Mouse (Mus musculus) embryonic facial prominence, embryonic 15.5 days (tissue): ENCODE data around the gene Msi2. TPM values are rescaled to one million over a fixed set of nuclear protein-coding genes. Genes with fewer than 3 reads are reported as not detected.

ENCODE experiments used
- ATAC-seq: fragments of 200-750 bp; cut with Nextera tagmentation; 2 replicates; pipeline ENCODE4 v1.8.0; 2017; ENCODE audit warnings: low read depth, moderate TSS enrichment; ENCODE audit not compliant: insufficient number of reproducible peaks, low FRiP score, low TSS enrichment
- H3K27ac ChIP-seq: fragments of 300-500 bp; sonication (generic); replicated peaks from 2 replicates; pipeline ENCODE4 v1.5.1; 2015; ENCODE audit warnings: mild to moderate bottlenecking, inconsistent platforms
- H3K27me3 ChIP-seq: fragments of 300-500 bp; sonication (generic); 2 replicates; pipeline ENCODE4 v1.6.1; 2015; ENCODE audit warnings: inconsistent platforms
- H3K36me3 ChIP-seq: fragments of 300-500 bp; sonication (generic); 2 replicates; pipeline ENCODE4 v1.6.1; 2015; ENCODE audit warnings: mild to moderate bottlenecking, inconsistent platforms
- H3K4me1 ChIP-seq: fragments of 300-500 bp; sonication (generic); 2 replicates; pipeline ENCODE4 v1.6.1; 2015; ENCODE audit warnings: inconsistent platforms
- H3K4me2 ChIP-seq: fragments of 300-500 bp; sonication (generic); replicated peaks from 2 replicates; pipeline ENCODE4 v1.6.1; 2015; ENCODE audit warnings: mild to moderate bottlenecking, inconsistent platforms
- H3K4me3 ChIP-seq: fragments of 300-500 bp; sonication (generic); replicated peaks from 2 replicates; pipeline ENCODE4 v1.5.1; 2015; ENCODE audit warnings: mild to moderate bottlenecking, inconsistent platforms
- H3K9ac ChIP-seq: fragments of 300-500 bp; sonication (generic); 2 replicates; pipeline ENCODE4 v1.6.1; 2015; ENCODE audit warnings: inconsistent platforms
- H3K9me3 ChIP-seq: fragments of 300-500 bp; sonication (generic); replicated peaks from 2 replicates; pipeline ENCODE4 v1.6.1; 2016; ENCODE audit warnings: inconsistent platforms
- WGBS: fragments of 180-500 bp; shearing (Covaris S2); methylation state at CpG from one replicate; pipeline ENCODE4 v1.1.7; 2015; 5-methylcytosine and 5-hydroxymethylcytosine counted together
- polyA plus RNA-seq: library from polyadenylated mRNA; unstranded; fragments of >200 nt; fragmentation: Nextera tagmentation; extraction: Ambion mirVana; gene quantifications from 2 replicates; pipeline ENCODE4 v1.2.1, GENCODE M21; 2015

Gene Msi2
- polyA plus RNA-seq, 1 experiment from 2014 or later: 19.7 TPM

- Histone ChIP-seq H3K9ac (no peak overlapping the region), H3K4me1 (peaks cover 22% of the 10 kb centered on the region; the same call in 1 of the 2 replicates), H3K4me2 (no peak overlapping the region), H3K27me3 (no peaks in the 10 kb centered on the region), H3K27ac (no peak overlapping the region), H3K9me3 (no peaks in the 10 kb centered on the region), H3K4me3 (no peak overlapping the region), H3K36me3 (peaks cover 28% of the 10 kb centered on the region; the same call in 1 of the 2 replicates)
- WGBS: 90% methylated on average over 9 of the region's 9 CpGs
- no peak for ATAC-seq
Measured at GRCm38 (mm10) chr11:88674075-88674474, 44.2 kb downstream of the Msi2 start.

DNA sequence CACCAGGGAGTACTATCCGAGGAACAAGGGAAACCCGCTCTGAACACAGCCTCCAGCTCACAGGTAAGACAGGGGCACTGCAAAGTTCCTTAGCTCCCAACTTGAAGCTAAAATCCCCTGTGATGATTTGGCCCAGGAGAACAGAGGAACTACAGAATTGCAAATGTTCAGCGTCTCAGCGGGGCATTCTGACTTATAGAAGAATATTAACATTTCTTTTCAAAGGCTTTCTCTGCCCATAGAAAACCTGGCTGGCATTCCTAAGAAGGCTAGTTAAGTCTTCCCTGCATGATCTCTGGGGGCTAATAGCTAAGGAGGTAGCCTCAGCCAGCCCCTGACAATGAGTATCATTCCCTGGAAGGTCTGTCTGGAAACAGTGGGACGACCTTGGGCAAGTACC, 47.4 kb downstream of the Msi2 start:
- Histone ChIP-seq H3K4me1 (peaks cover 6% of the 10 kb centered on the region; the same call in 1 of the 2 replicates), H3K36me3 (peaks cover 32% of the 10 kb centered on the region; the same call in 1 of the 2 replicates), H3K4me2 (no peak overlapping the region), H3K9me3 (no peaks in the 10 kb centered on the region), H3K27me3 (no peaks in the 10 kb centered on the region), H3K4me3 (no peak overlapping the region), H3K27ac (no peak overlapping the region), H3K9ac (no peak overlapping the region)
- 72% methylated on average over 5 of the region's 5 CpGs for WGBS
- ATAC-seq: no peak

DNA sequence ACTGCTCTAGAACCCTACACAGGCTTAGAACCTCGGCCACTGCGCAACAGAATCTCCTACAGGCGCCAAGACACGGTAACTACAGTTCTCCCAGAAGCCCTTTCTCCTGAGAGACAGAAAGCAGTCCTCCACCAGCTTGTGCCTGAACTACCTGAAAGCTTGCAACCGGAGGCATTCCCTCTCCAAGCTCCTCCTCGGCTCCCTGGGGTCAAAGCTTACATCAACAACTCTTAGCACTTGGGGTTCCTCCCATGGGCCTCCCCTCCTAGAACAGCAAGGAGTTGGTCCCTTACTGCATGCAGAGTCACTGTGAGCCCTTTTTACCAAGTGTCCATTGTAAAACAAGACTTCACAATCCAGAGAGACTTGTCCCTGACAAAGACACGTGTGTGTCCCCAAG, 49.2 kb downstream of the Msi2 start:
- H3K36me3 ChIP-seq: peaks cover 22% of the 10 kb centered on the region; the same call in 1 of the 2 replicates
- no peak for ATAC-seq

DNA sequence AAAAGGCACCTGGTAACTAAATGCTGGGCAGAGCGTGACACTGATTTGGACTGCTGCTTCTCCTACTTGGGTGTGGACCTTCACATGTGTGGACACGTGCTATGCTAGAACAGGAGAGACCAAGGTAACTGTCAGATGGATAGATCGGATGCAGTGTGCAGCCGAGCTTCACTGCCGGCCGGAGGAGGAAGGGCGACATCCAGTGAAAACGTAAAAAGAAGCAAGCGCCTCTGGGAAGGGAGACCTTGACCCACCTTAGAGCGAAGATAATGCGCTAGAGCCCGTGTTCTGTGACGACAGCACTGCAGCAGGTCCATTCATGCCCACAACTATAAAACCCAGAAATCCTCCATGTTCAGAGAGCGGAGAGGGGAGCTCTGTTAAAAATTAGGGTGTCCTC, 50.0 kb downstream of the Msi2 start:
- H3K4me2 ChIP-seq: no peak overlapping the region
- H3K27ac ChIP-seq: no peak overlapping the region
- no peaks in the 10 kb centered on the region for H3K27me3 ChIP-seq
- WGBS: 90% methylated on average over 14 of the region's 14 CpGs
- 0 out of 2 replicates have a peak, but pooled peaks cover 5% of the 10 kb centered on the region for H3K4me1 ChIP-seq
- no peaks in the 10 kb centered on the region for H3K9me3 ChIP-seq
- ATAC-seq: no peak
- peaks cover 20% of the 10 kb centered on the region; the same call in 1 of the 2 replicates for H3K36me3 ChIP-seq
- no peak overlapping the region for H3K4me3 ChIP-seq
- H3K9ac ChIP-seq: no peak overlapping the region

More for the DNA sequence above, 49.2 kb downstream of the Msi2 start:
- Histone ChIP-seq H3K4me2 (no peak overlapping the region), H3K27ac (no peak overlapping the region), H3K4me3 (no peak overlapping the region), H3K9ac (no peak overlapping the region), H3K27me3 (no peaks in the 10 kb centered on the region), H3K9me3 (no peaks in the 10 kb centered on the region), H3K4me1 (0 out of 2 replicates have a peak, but pooled peaks cover 5% of the 10 kb centered on the region)
- WGBS: 91% methylated on average over 7 of the region's 7 CpGs

GRCm38 (mm10) chr11:88665799-88666198, 52.5 kb downstream of the Msi2 start:
- Histone ChIP-seq H3K4me2 (no peak overlapping the region), H3K9ac (no peak overlapping the region), H3K27ac (no peak overlapping the region), H3K9me3 (no peaks in the 10 kb centered on the region), H3K4me1 (peaks cover 16% of the 10 kb centered on the region; the same call in 1 of the 2 replicates), H3K27me3 (no peaks in the 10 kb centered on the region), H3K4me3 (no peak overlapping the region), H3K36me3 (peaks cover 13% of the 10 kb centered on the region; the same call in 1 of the 2 replicates)
- ATAC-seq: no peak
- 84% methylated on average over 15 of the region's 15 CpGs for WGBS

DNA sequence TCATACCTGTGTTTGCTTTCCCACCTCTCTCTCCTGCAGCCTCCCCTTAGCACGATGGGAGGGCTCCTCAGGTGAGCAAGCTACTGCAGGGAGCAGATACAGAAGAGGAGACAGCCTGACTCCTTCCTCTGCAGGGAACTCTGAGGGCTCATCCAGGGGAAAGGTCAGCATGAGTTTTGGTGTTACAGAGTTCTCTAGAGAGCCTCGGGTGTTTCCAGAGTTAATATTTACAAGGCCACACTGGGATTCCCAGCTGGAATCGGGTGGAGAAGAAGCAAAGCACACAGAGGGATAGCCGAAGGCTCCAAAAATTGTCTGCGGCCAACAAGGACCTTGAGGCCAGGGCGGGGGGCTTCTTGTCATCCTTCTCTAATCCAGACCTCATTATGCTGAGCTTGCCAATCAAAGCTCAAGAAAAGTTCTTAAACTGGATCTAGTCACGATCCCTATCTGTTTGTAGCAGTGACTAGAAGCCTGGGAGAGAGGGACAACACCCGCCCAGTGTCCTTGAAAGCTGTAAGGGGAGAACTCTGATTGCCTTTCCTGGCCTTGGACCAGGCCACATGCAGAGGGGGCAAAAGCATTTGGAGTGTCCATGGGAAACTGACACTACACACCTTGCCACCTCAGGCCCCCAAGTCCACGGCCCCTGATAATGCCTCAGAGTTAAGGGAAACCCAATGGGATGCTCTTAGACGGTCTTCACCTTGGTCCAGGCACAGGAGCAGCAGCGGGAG, 56.7 kb downstream of the Msi2 start:
- 77% methylated on average over 11 of the region's 11 CpGs for WGBS

DNA sequence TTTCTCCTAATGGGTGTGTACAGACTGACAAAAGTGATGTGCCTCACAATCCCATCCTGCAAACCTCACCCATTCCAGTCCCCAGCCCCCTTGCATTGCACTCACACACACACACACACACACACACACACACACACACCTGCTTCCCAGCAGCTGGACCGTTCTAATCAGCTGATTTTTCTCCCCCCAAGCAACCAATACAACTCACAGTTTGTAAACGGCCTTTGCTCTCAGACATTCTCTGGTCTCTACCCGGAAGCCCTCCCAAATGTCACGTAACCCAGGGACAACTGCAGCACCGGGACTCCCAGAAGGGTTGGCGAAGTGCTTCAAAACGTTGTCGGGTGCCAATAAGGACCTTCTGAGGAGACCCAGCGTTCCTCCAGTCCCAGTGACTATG, 57.9 kb downstream of the Msi2 start:
- H3K36me3 ChIP-seq: 0 out of 2 replicates have a peak, but pooled peaks cover 11% of the 10 kb centered on the region
- peaks cover 13% of the 10 kb centered on the region; the same call in 1 of the 2 replicates for H3K4me1 ChIP-seq
- H3K27me3 ChIP-seq: no peaks in the 10 kb centered on the region
- no peak overlapping the region for H3K9ac ChIP-seq
- WGBS: 81% methylated on average over 9 of the region's 9 CpGs
- no peak overlapping the region for H3K4me3 ChIP-seq
- 0 out of 2 replicates have a peak overlapping the region, but pooled peaks have one; percentile 28 for H3K27ac ChIP-seq
- H3K4me2 ChIP-seq: no peak overlapping the region
- H3K9me3 ChIP-seq: no peaks in the 10 kb centered on the region
- ATAC-seq: no peak

More for the DNA sequence above, 56.7 kb downstream of the Msi2 start:
- Histone ChIP-seq H3K27ac (no peak overlapping the region), H3K4me3 (no peak overlapping the region), H3K27me3 (no peaks in the 10 kb centered on the region), H3K4me2 (no peak overlapping the region), H3K9ac (no peak overlapping the region), H3K4me1 (peaks cover 16% of the 10 kb centered on the region; the same call in 1 of the 2 replicates), H3K36me3 (0 out of 2 replicates have a peak, but pooled peaks cover 11% of the 10 kb centered on the region), H3K9me3 (no peaks in the 10 kb centered on the region)
- ATAC-seq: no peak

DNA sequence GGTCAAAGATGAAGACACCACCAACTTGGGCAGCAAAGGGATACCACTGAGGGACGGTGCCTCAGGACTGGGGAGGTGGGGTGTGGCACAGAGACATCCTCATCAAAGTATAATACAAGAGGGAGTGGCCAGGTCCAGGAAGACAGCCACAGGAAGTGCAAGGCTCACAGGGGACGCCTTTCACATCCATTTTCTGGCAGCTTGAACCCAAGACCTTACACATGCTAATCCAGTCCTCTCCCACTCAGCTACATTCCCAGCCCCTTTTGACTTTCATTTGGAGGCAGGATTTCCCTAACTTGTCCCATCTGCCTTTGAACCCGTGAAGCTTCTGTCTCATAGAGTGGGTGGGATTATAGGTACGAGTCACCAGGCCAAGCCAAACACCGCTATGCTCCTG, 59.4 kb downstream of the Msi2 start:
- H3K36me3 ChIP-seq: 0 out of 2 replicates have a peak, but pooled peaks cover 11% of the 10 kb centered on the region
- ATAC-seq: no peak
- H3K9ac ChIP-seq: no peak overlapping the region
- H3K9me3 ChIP-seq: no peaks in the 10 kb centered on the region
- H3K27ac ChIP-seq: no peak overlapping the region
- no peak overlapping the region for H3K4me2 ChIP-seq
- no peak overlapping the region for H3K4me3 ChIP-seq
- WGBS: 85% methylated on average over 5 of the region's 5 CpGs
- H3K27me3 ChIP-seq: no peaks in the 10 kb centered on the region
- peaks cover 11% of the 10 kb centered on the region; the same call in 1 of the 2 replicates for H3K4me1 ChIP-seq

GRCm38 (mm10) chr11:88655786-88656185, 62.5 kb downstream of the Msi2 start:
- Histone ChIP-seq H3K4me2 (no peak overlapping the region), H3K27ac (no peak overlapping the region)

GRCm38 (mm10) chr11:88655214-88655566, 63.1 kb downstream of the Msi2 start:
- H3K4me3 ChIP-seq: no peak overlapping the region
- 0 out of 2 replicates have a peak, but pooled peaks cover 7% of the 10 kb centered on the region for H3K36me3 ChIP-seq
- H3K27ac ChIP-seq: no peak overlapping the region
- H3K9ac ChIP-seq: no peak overlapping the region
- H3K4me1 ChIP-seq: peaks cover 5% of the 10 kb centered on the region; the same call in 1 of the 2 replicates
- no peaks in the 10 kb centered on the region for H3K27me3 ChIP-seq
- no peak overlapping the region for H3K4me2 ChIP-seq
- no peak for ATAC-seq
- 81% methylated on average over 3 of the region's 3 CpGs for WGBS
- no peaks in the 10 kb centered on the region for H3K9me3 ChIP-seq

More at GRCm38 (mm10) chr11:88655786-88656185, 62.5 kb downstream of the Msi2 start:
- H3K4me1 ChIP-seq: no peaks in the 10 kb centered on the region
- H3K9ac ChIP-seq: no peak overlapping the region
- H3K9me3 ChIP-seq: no peaks in the 10 kb centered on the region
- no peaks in the 10 kb centered on the region for H3K27me3 ChIP-seq
- H3K36me3 ChIP-seq: 0 out of 2 replicates have a peak, but pooled peaks cover 7% of the 10 kb centered on the region
- no peak overlapping the region for H3K4me3 ChIP-seq
- no peak for ATAC-seq
- WGBS: 84% methylated on average over 8 of the region's 8 CpGs

GRCm38 (mm10) chr11:88654391-88655213, 63.7 kb downstream of the Msi2 start:
- H3K4me3 ChIP-seq: no peak overlapping the region
- H3K27ac ChIP-seq: no peak overlapping the region
- ATAC-seq: no peak

More at GRCm38 (mm10) chr11:88654391-88655213, 63.7 kb downstream of the Msi2 start:
- H3K36me3 ChIP-seq: 0 out of 2 replicates have a peak, but pooled peaks cover 7% of the 10 kb centered on the region
- H3K9me3 ChIP-seq: no peaks in the 10 kb centered on the region
- no peaks in the 10 kb centered on the region for H3K27me3 ChIP-seq
- WGBS: 83% methylated on average over 18 of the region's 18 CpGs
- no peak overlapping the region for H3K4me2 ChIP-seq
- peaks cover 7% of the 10 kb centered on the region for H3K4me1 ChIP-seq
- H3K9ac ChIP-seq: no peak overlapping the region
